Mouse (Mus musculus) hindbrain, embryonic 10.5 days (tissue): ENCODE data around the gene Tbc1d16. TPM values are rescaled to one million over a fixed set of nuclear protein-coding genes. Genes with fewer than 3 reads are reported as not detected.

Source experiments
- DNase-seq: peaks from one replicate; pipeline ENCODE4 v3.0.0-alpha.2; 2017; ENCODE audit warnings: low spot score
- H3K27ac ChIP-seq: fragments of 300-500 bp; sonication (generic); 2 replicates; pipeline ENCODE4 v1.5.1; 2016; ENCODE audit warnings: mild to moderate bottlenecking, moderate library complexity
- H3K27me3 ChIP-seq: fragments of 300-500 bp; sonication (generic); 2 replicates; pipeline ENCODE4 v1.6.1; 2016; ENCODE audit warnings: mild to moderate bottlenecking; ENCODE audit not compliant: poor library complexity, insufficient read depth, severe bottlenecking
- H3K36me3 ChIP-seq: fragments of 300-500 bp; sonication (generic); 2 replicates; pipeline ENCODE4 v1.6.1; 2016; ENCODE audit warnings: mild to moderate bottlenecking, moderate library complexity
- H3K4me1 ChIP-seq: fragments of 300-500 bp; sonication (generic); replicated peaks from 2 replicates; pipeline ENCODE4 v1.6.1; 2016; ENCODE audit warnings: mild to moderate bottlenecking
- H3K4me3 ChIP-seq: fragments of 300-500 bp; sonication (generic); 2 replicates; pipeline ENCODE4 v1.5.1; 2016; ENCODE audit warnings: mild to moderate bottlenecking, moderate library complexity
- H3K9me3 ChIP-seq: fragments of 300-500 bp; sonication (generic); 2 replicates; pipeline ENCODE4 v1.6.1; 2016; ENCODE audit warnings: mild to moderate bottlenecking, moderate library complexity
- WGBS: fragments of 180-500 bp; shearing (Covaris S2); methylation state at CpG from one replicate; pipeline ENCODE4 v1.1.7; 2016; 5-methylcytosine and 5-hydroxymethylcytosine counted together
- polyA plus RNA-seq: library from polyadenylated mRNA; unstranded; fragments of >200 nt; fragmentation: Nextera tagmentation; extraction: Ambion mirVana; gene quantifications from 2 replicates; pipeline ENCODE4 v1.2.1, GENCODE M21; 2016

The Tbc1d16 gene
- polyA plus RNA-seq, 1 experiment from 2014 or later, result 37.9 TPM

DNA sequence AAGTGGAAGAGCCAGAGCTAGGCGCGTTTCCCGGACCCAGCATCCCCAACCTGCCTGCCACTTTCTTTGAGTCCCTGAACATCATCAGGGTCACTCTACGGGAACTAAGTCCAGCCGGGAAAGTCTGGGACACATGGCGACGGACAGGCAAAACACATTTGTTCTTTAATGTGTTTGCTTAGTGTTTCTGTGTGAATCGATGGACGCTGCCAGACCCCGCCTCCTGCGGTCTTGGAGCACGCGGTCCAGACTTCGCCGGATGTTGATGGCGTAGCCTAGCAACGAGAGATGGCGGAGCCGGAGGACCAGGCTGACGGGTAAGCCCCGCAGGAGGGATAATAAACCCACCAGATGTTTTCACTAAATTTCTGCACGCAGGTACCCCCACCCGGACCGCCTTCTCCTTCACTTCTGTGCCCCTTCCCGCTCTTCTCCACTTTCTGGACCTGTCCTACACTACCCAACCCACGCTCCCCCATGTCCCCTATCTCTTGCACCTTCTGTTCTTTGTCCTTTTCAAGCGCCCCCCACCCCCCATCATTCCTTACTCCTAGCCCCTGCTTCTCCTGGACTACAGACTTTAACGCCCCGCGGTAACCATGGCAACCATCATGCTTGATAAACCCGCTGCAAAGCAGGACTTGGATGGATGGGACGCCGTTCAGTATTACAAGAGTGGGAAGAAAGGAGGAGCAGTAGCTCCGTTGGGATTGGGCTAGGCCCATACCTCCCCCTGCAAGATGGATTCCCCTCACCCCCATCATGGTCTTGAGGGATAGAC lies 737 bp upstream of the Tbc1d16 start:
- Histone ChIP-seq H3K4me3 (peak overlapping the region; percentile 92), H3K36me3 (peaks cover 36% of the 10 kb centered on the region), H3K4me1 (peaks cover 66% of the 10 kb centered on the region), H3K9me3 (0 out of 2 replicates have a peak, but pooled peaks cover 2% of the 10 kb centered on the region), H3K27me3 (no peaks in the 10 kb centered on the region), H3K27ac (peak overlapping the region; percentile 94)
- DNase-seq, result peak; percentile 92
- WGBS, result 2% methylated on average over 34 of the region's 34 CpGs

DNA sequence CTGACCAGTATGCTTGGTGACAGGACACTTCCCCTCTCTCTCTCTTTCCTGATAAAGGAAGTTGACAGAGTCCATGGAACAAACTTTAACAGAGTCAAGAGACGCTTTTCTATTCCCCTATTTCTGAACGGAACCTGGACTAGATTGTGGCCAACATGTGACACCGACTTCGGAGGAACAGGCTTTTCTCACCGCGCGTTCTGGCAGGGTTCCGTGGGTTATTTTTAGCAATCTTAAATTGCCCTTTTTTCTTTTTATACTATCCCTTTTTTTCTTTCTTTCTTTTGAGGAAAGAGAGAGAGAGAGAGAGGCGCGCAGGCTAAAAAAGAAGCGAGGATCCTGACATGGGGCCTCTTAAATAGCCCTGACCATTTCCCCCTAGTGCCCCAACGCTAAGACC lies 708 bp downstream of the Tbc1d16 start:
- H3K27me3 ChIP-seq, result no peaks in the 10 kb centered on the region
- 7% methylated on average over 12 of the region's 12 CpGs for WGBS
- H3K9me3 ChIP-seq, result no peaks in the 10 kb centered on the region
- peaks cover 80% of the 10 kb centered on the region for H3K4me1 ChIP-seq
- peak overlapping the region; percentile 94 for H3K27ac ChIP-seq
- H3K36me3 ChIP-seq, result peaks cover 35% of the 10 kb centered on the region
- no peak for DNase-seq
- H3K4me3 ChIP-seq, result peak overlapping the region; percentile 92

DNA sequence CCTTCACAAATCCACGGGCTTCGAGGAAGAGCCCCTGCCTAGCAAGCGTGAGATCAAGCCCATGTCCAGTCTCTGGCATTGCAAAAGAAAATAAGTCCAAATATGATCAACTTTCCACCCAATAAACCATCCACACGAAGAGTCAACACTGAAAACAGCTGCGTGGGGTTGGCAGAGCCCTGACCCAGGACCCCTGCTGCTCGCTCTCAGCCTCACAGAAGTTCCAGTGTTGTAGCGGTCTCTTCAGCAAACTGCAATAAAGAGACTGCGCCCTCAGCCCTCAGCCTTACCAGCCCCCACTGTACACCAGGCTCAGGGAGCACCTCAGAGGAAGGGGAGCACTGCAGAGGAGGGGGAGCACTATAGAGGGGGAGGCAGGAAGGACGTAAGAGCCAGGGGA lies 2.7 kb downstream of the Tbc1d16 start:
- Histone ChIP-seq H3K36me3 (peaks cover 18% of the 10 kb centered on the region), H3K4me1 (peaks cover 95% of the 10 kb centered on the region), H3K9me3 (no peaks in the 10 kb centered on the region), H3K4me3 (peak overlapping the region; percentile 11; the same call in 1 of the 2 replicates), H3K27me3 (no peaks in the 10 kb centered on the region), H3K27ac (peak overlapping the region; percentile 0; the same call in 1 of the 2 replicates)
- no peak for DNase-seq
- WGBS, result 73% methylated on average over 9 of the region's 9 CpGs

DNA sequence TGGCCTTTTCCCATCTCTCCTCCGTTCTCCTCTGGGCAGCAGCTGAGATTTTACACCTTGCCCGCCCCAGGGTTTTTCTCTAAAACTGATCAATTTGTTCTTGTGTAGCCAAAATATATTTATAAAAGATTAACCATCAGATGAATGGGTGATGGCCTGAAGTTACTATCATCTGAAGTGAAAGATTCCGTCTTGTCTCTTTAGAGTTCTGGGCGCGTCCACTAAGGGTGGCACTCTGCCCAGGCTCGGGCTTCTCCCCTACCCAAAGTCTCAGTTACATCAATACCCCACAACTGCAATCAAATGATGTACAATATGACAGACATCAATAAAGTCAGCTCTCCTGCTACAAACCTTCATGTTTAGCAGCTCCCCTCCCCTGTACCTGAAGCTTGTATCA lies 3.4 kb downstream of the Tbc1d16 start:
- Histone ChIP-seq H3K27me3 (no peaks in the 10 kb centered on the region), H3K9me3 (no peaks in the 10 kb centered on the region), H3K4me3 (no peak overlapping the region), H3K36me3 (peaks cover 18% of the 10 kb centered on the region), H3K4me1 (peaks cover 95% of the 10 kb centered on the region), H3K27ac (no peak overlapping the region)
- DNase-seq, result no peak
- WGBS, result 94% methylated on average over 6 of the region's 6 CpGs

DNA sequence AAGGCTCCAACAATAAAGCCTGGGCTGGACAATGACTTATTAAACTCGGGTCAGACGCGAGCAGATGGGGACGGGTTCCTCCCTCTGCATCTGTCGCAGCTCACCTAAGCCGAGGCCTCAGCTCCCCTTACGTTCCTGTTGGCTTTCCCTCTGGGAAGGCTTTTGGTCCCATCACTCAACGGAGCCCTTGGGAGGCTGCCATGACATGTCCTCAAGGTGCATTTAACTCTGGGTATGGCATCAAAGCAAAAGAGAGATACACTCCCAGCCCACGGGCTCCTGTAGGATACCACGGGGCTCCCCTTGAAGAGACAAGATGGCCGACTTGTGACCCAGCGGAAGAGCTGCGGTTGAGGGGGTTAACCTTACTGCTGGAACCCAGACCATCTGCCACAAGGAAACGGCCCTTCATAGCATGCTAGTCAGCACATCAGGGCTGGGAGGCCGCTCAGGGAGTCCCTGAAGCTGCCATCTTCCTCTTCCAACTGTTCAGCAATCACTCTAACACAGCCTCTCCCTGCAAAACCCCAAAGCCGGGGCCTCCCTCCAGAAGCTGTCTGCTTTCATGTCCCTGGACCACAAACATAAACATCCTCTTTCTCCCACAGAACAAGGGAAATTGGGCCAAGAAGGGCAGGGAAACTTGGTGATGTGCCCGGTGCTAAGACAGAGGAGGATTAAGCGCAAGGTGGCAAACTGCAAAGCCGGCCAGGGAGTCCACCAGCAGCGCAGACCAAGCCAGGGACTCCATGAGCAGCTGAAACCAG lies 5.0 kb downstream of the Tbc1d16 start:
- WGBS, result 84% methylated on average over 20 of the region's 20 CpGs
- no peaks in the 10 kb centered on the region for H3K27me3 ChIP-seq
- H3K27ac ChIP-seq, result peak overlapping the region; percentile 71
- H3K9me3 ChIP-seq, result no peaks in the 10 kb centered on the region
- peaks cover 26% of the 10 kb centered on the region for H3K36me3 ChIP-seq
- H3K4me3 ChIP-seq, result no peak overlapping the region
- peaks cover 92% of the 10 kb centered on the region for H3K4me1 ChIP-seq
- no peak for DNase-seq

DNA sequence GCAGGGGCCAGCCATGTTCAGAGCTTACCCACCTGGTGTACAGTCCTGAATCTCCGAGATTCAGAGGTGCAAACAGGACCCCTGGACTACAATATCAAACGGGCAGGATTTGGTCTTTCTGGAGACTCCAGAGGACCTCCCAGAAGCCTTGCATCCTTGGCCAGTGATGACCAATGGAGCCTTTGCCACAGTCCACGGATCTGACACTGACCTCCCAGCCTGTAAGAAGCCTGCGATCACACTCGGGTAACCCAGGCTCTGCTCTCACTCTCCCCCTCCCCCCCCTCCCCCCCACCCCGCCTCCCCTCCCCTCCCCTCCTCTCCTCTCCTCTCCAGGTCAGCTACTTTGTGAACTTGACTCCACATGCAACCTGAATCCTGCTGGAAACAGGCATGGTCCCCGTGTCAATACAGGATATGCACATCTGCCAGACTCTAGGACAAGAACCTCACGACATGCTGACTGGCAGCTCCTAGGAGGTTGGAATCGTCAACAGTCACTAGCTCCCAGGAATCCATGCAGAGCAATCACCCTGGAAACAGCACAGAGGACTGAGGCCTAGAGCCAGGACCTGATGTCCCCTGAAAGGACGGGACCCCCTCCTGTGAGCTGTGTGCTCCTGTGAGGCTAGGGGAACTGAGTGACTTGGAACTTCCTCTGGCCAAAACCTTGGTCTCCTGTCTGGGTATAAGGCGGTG lies 6.3 kb downstream of the Tbc1d16 start:
- Histone ChIP-seq H3K4me3 (no peak overlapping the region), H3K36me3 (peaks cover 37% of the 10 kb centered on the region), H3K27ac (peak overlapping the region; percentile 64), H3K4me1 (peaks cover 90% of the 10 kb centered on the region), H3K27me3 (no peaks in the 10 kb centered on the region), H3K9me3 (no peaks in the 10 kb centered on the region)
- peak; percentile 27 for DNase-seq
- 31% methylated on average over 10 of the region's 11 CpGs for WGBS

DNA sequence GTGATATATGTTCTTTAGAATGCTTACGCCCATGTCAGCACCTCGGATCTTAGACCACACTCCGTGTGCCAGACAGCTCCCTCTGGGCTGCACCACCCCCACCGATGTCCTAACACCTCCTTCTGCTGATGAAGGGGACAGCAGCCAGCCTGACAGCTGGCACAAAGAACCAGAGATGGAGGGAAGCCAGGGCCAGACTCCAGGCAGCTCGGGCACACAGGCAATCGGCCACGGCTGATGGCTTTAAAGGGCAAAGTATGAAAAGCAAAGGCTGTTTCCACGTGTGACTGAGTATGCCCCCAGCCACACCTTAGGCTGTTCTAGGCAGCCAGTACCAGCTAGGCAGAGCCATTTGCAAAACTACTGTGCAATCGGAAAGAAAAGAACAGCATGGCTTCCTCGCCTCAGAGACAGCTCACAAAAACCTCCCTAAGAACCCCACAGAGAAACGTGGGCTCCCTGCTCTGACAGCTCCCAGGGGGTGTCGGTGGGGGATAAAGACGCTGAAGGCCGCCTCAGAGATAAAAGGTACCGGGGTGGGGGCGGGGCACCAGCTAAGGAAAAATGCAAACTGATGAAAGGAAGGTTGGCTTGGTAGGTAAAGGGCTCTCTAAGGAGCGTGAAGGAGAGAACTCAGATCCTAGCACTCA lies 8.4 kb downstream of the Tbc1d16 start:
- H3K4me3 ChIP-seq, result 0 out of 2 replicates have a peak overlapping the region, but pooled peaks have one; percentile 9
- peaks cover 33% of the 10 kb centered on the region for H3K36me3 ChIP-seq
- peak overlapping the region; percentile 74 for H3K27ac ChIP-seq
- H3K27me3 ChIP-seq, result no peaks in the 10 kb centered on the region
- WGBS, result 11% methylated on average over 17 of the region's 17 CpGs
- no peaks in the 10 kb centered on the region for H3K9me3 ChIP-seq
- peaks cover 91% of the 10 kb centered on the region for H3K4me1 ChIP-seq
- no peak for DNase-seq

DNA sequence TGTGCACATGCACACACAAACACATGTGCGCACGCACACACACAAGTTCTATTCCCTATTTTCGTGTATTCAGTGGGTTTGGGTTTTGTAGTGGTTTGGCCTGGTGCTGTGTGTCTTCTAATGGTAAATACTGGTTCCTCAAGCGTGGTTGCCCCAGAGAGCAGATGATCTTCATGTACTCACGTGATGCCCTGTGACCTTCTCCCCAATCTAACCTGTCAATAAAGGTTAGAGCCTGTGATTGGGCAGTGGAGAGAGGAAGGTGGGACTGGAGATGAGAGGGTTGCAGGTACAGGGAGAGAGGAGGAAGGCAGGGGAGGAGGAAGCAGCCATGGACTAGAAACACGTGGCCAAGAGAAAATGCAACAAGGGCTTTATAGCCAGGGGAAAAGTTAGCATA lies 10.4 kb downstream of the Tbc1d16 start:
- peaks cover 95% of the 10 kb centered on the region for H3K4me1 ChIP-seq
- H3K27ac ChIP-seq, result no peak overlapping the region
- peaks cover 22% of the 10 kb centered on the region for H3K36me3 ChIP-seq
- no peaks in the 10 kb centered on the region for H3K27me3 ChIP-seq
- DNase-seq, result no peak
- no peak overlapping the region for H3K4me3 ChIP-seq
- WGBS, result 90% methylated on average over 6 of the region's 6 CpGs
- no peaks in the 10 kb centered on the region for H3K9me3 ChIP-seq

DNA sequence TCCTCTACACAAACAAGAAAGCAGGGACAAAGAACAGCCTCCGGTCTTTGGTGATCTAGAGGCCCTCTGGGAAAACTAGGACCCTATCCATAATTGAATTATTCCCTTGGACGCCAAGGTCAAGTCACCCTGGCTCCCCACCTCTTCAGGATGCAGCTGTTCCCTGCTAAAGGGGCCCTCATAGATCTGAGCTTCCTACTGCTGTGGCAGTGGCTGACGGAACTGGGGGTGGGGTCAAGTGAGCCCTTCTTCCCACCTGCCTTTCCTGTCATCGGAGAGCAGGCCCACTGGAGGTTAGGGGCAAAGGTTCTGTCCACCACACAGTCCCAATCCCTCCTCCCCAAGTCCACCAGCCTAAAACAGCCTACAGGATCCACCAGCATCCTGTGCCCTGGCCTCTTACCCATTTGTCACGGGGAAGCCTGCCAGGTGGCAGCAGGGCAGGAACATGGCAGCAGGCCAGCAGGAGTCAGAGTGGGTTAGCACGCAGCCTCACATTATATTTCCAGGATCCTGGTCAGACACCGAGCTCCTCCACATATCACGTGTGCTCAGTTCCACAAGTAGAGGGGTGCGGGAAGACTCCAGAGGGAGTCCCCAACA lies 12.3 kb downstream of the Tbc1d16 start:
- peak; percentile 38 for DNase-seq
- Histone ChIP-seq H3K4me3 (peak overlapping the region; percentile 30), H3K27me3 (no peaks in the 10 kb centered on the region), H3K9me3 (no peaks in the 10 kb centered on the region), H3K4me1 (peaks cover 81% of the 10 kb centered on the region), H3K36me3 (peaks cover 24% of the 10 kb centered on the region), H3K27ac (peak overlapping the region; percentile 84)
- 50% methylated on average over 9 of the region's 9 CpGs for WGBS

DNA sequence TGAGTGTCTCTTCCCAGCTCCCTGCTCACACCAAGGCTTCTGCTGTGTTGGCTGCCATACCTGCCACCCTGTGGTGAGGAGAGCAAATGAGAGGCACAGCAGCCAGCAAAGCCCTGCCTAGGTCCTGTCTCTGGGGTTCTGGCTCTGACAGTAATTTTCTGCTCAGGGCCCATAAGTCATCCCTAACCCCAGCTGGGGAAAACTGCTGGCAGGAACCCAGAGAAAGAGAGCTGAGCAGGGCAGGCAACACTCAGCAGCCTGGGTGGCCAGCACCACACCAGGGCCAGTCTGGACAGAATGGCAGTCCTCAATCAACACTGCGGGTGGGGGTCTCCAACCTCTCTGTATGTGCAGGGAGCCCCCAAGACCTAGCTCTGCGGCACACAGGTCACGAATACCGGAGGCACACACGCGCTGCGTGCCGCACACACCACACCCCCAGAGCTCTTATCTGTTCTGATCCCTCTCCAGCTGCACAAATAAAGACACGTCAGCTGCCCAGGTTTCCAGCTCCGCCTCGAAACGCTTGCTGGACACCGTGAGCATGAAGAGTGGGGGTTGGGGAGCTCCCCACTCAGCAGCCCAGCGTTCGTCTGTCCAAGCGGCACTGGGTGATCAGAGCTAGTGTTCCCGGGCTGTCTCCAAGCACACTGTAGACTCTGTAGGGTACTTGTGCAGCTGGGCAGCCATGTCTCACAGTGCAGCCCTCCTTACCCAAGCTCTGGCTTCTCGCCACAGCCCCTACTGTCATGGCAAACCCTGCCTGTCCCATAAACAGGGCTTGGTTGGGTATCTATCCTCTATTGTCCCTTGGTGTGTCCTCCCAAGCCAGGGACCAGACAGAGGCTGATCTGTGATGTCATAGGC lies 13.0 kb downstream of the Tbc1d16 start:
- Histone ChIP-seq H3K27me3 (no peaks in the 10 kb centered on the region), H3K36me3 (peaks cover 30% of the 10 kb centered on the region), H3K9me3 (no peaks in the 10 kb centered on the region), H3K27ac (peak overlapping the region; percentile 84), H3K4me3 (peak overlapping the region; percentile 30), H3K4me1 (peaks cover 81% of the 10 kb centered on the region)
- WGBS, result 18% methylated on average over 18 of the region's 18 CpGs
- peak; percentile 61 for DNase-seq

DNA sequence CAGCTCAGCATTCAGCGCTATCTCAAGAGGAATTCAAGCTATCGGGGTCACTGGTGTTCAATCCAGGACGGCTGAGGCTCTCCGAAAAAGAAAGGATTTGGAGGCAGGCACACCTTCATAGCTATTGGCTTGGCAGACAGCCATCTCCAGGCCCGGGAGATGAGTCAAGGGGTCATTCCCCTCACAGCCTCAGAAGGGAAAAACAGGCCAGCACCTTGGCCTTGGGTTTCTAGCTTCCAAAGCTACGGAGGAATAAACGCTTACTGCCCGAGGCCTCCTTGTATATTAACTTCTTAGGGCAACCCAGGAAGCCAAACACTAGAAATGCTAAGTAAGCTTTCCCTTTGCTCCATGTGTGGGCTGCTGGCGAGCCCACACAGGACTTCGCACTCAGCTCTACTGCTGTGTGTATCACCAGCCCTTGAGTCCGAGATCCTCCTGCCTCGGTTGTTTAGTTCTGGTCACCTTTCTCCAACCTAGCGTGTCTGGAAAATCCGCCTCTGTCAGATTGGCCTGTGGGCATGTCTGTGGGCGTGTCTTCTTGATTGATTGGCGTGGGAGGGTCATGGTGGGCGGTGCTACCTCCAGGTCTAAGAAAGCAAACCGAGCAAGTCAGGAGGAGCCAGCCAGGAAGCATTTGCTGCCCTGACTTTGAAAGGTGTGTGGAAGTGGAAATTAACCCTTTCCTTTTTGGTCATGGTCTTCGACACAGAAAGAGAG lies 15.0 kb downstream of the Tbc1d16 start:
- DNase-seq, result no peak
- Histone ChIP-seq H3K36me3 (peaks cover 40% of the 10 kb centered on the region), H3K27me3 (no peaks in the 10 kb centered on the region), H3K9me3 (no peaks in the 10 kb centered on the region), H3K4me1 (peaks cover 83% of the 10 kb centered on the region), H3K27ac (no peak overlapping the region), H3K4me3 (no peak overlapping the region)
- 65% methylated on average over 19 of the region's 19 CpGs for WGBS
